Mouse (Mus musculus) small intestine, adult 2 months (tissue): ENCODE results near the gene Jph4. TPM values are rescaled to one million over a fixed set of nuclear protein-coding genes. Genes with fewer than 3 reads are reported as not detected.

ENCODE experiments used
- H3K27ac ChIP-seq: fragments of 200-500 bp; 2 replicates; pipeline ENCODE4 v1.5.1; 2012; ENCODE audit warnings: low read depth, low read length, control low read depth, inconsistent platforms; ENCODE audit not compliant: insufficient read depth
- H3K27me3 ChIP-seq: fragments of 200-500 bp; 2 replicates; pipeline ENCODE4 v1.6.1; 2012; ENCODE audit warnings: mild to moderate bottlenecking, moderate library complexity, low read length, inconsistent platforms; ENCODE audit not compliant: control insufficient read depth, insufficient read depth
- H3K36me3 ChIP-seq: fragments of 200-500 bp; 2 replicates; pipeline ENCODE4 v1.6.1; 2012; ENCODE audit warnings: mild to moderate bottlenecking, low read length, control low read depth, inconsistent platforms; ENCODE audit not compliant: control insufficient read depth, insufficient read depth
- H3K4me1 ChIP-seq: fragments of 200-500 bp; 2 replicates; pipeline ENCODE4 v1.6.1; 2012; ENCODE audit warnings: low read length, inconsistent platforms, mixed read lengths; ENCODE audit not compliant: control insufficient read depth, insufficient read depth, insufficient read length
- H3K4me3 ChIP-seq: fragments of 200-500 bp; 2 replicates; pipeline ENCODE4 v1.5.1; 2012; ENCODE audit warnings: low read depth, mild to moderate bottlenecking, control low read depth, inconsistent platforms, low read length, moderate library complexity
- CTCF ChIP-seq: fragments of 200-500 bp; IDR thresholded peaks from 2 replicates; pipeline ENCODE4 v1.5.1; 2012; ENCODE audit warnings: low read depth, mild to moderate bottlenecking, control low read depth, inconsistent platforms, low read length, moderate library complexity, mixed read lengths; ENCODE audit not compliant: insufficient replicate concordance, insufficient read length; ENCODE audit errors: extremely low read depth
- POLR2A ChIP-seq: fragments of 200-500 bp; IDR thresholded peaks from 2 replicates; pipeline ENCODE4 v1.6.1; 2012; ENCODE audit warnings: low read depth, mild to moderate bottlenecking, control low read depth, inconsistent platforms, low read length, moderate library complexity
- WGBS: fragments of 180-500 bp; shearing (Covaris S2); methylation state at CpG from one replicate; pipeline ENCODE4 v1.1.7; 2018; 5-methylcytosine and 5-hydroxymethylcytosine counted together
- polyA plus RNA-seq: library from polyadenylated mRNA; depleted of rRNA; stranded (reverse); fragments of >200 nt; gene quantifications from 2 replicates; pipeline ENCODE4 v1.2.3, GENCODE M21; 2012

Jph4 gene
- polyA plus RNA-seq, 1 experiment, result 0.72 TPM

DNA sequence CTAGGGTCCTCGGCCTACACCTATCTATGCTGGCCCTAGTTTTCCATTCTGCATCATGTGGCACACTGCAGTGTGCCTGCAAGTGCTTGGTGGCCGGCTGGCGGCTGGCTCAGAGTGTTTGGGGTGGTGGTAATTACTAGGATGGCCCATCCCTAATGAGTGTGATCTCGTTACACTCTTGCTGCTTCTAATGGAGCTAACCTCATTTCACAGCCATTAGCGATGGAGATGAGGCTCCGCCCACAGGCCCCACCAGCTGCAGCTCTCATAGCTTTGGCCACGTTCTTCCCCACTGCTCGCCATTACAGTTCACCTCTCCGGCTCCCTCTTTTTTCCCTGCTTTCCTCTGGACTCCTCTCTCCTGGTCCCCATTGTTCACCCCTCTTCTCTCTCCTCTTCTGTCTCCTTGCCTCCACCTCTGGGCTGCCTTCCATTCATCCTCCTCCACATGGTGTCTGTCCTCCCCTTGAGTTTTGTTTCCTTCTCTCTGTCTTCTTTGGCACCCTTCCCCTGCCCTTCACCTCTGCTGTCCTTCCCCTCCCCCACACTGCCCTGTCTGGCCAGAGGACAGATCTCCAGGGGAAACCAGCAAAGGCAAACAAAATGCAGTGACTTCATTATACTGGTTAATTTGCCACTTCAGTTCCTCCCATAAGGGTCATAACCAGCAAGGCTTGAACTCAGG lies 31.3 kb downstream of the Jph4 start:
- TF ChIP-seq POLR2A (no peak), CTCF (no peak)
- Histone ChIP-seq H3K36me3 (no peaks in the 10 kb centered on the region), H3K4me3 (no peak overlapping the region), H3K4me1 (no peaks in the 10 kb centered on the region), H3K27me3 (no peaks in the 10 kb centered on the region), H3K27ac (no peak overlapping the region)
- WGBS, result 86% methylated on average over 9 of the region's 9 CpGs

GRCm38 (mm10) chr14:55083481-55083880 lies 33.3 kb downstream of the Jph4 start:
- no peaks in the 10 kb centered on the region for H3K27me3 ChIP-seq
- no peak overlapping the region for H3K4me3 ChIP-seq
- H3K36me3 ChIP-seq, result no peaks in the 10 kb centered on the region
- WGBS, result 46% methylated on average over 6 of the region's 6 CpGs
- no peak for TF ChIP-seq CTCF
- no peak for TF ChIP-seq POLR2A
- H3K4me1 ChIP-seq, result peaks cover 3% of the 10 kb centered on the region; the same call in 1 of the 2 replicates
- no peak overlapping the region for H3K27ac ChIP-seq

DNA sequence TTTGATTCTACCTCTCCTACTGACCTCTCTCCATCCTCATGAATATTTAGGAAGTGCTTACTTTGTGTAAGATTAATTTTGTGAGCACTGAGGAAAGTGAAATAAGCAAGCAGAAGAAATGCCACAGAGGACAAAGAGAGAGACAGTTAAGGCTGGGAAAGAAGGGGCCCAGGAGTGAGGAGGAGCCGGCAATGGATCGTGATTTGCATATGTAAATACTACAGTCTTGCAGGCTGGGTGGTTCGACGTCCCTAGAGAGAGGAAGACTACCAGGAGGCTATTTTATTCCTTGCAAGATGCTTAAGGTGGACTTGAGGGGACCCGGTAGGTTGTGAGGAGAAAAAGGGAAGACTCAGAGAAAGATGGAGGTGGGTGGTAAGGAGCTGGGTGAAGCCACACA lies 35.6 kb downstream of the Jph4 start:
- no peak overlapping the region for H3K4me3 ChIP-seq
- no peaks in the 10 kb centered on the region for H3K27me3 ChIP-seq
- H3K4me1 ChIP-seq, result peaks cover 3% of the 10 kb centered on the region; the same call in 1 of the 2 replicates
- H3K36me3 ChIP-seq, result no peaks in the 10 kb centered on the region
- WGBS, result 59% methylated on average over 5 of the region's 5 CpGs
- H3K27ac ChIP-seq, result no peak overlapping the region
- no peak for TF ChIP-seq POLR2A
- TF ChIP-seq CTCF, result no peak

DNA sequence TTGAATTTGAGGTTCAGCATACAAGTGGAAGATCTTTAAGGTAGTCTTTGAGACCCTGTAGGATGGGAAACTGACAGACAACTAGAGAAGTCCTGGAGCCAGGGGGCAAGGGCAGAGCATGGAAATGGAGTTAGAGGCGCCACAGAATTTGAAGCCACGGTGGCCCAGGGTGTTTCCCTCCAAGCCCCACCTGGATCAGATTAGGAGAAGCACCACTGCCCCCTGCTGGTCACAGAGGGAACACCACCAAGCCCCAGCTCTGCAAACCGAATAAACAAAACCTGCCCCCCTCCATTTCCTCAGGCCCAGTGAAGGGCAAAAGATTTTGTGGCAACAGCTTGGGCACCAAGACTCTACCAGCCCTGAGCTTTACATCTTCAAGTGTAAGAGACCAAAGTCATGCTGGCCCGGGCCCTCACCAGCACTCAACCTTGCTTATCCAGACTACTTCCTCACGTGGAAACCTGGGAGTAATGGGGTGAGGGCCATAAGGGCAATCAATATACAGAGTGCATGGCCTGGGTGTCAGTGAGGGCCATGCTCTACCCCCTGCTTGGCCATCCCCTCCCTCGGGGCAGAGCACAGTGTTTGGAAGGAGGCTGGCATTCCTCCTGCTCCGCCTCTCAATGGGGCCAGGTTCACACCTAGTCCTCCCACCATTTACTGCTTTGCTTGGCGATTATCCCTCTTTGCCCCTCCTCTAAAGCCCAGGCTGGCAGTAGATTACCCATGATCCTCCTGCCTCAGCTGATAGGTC lies 37.3 kb downstream of the Jph4 start:
- no peaks in the 10 kb centered on the region for H3K27me3 ChIP-seq
- TF ChIP-seq POLR2A (no peak), CTCF (peak; percentile 92)
- peaks cover 3% of the 10 kb centered on the region; the same call in 1 of the 2 replicates for H3K4me1 ChIP-seq
- no peak overlapping the region for H3K27ac ChIP-seq
- no peak overlapping the region for H3K4me3 ChIP-seq
- H3K36me3 ChIP-seq, result no peaks in the 10 kb centered on the region
- WGBS, result 20% methylated on average over 8 of the region's 8 CpGs

DNA sequence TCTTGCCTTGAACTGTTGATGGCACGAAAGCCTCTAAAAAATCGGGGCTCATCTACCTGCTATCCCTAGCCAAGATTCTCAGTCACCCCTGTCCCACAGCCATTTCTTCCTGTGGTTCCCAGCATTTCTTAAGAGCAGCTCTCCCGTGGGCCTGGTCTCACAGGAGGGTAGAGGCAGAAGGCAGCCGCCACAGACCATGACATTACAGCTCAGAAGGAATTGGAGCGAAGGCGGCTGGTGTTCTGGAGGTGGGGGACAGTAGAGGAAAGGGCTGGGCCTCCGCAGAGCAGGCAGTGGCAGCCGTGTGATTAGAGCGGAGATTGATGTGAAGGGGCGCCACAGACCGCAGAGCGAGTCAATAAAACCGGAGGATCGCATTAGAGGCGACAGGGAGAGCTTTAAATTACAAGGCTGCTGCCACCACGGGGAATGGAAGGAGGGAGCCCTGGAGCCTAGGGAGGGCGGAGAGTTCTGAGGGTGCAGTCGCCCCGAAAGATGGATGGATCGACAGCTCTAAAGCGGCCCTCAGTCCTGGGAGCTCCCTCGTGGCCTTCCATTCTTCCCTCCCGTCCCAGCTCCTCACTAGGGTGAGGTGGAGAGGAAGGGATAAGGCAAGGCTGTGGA lies 38.3 kb downstream of the Jph4 start:
- Histone ChIP-seq H3K4me1 (peaks cover 3% of the 10 kb centered on the region; the same call in 1 of the 2 replicates), H3K27me3 (no peaks in the 10 kb centered on the region), H3K4me3 (no peak overlapping the region), H3K27ac (no peak overlapping the region), H3K36me3 (no peaks in the 10 kb centered on the region)
- TF ChIP-seq CTCF, result no peak
- TF ChIP-seq POLR2A, result no peak
- 59% methylated on average over 23 of the region's 23 CpGs for WGBS

GRCm38 (mm10) chr14:55077481-55078365 lies 39.0 kb downstream of the Jph4 start:
- Histone ChIP-seq H3K27ac (no peak overlapping the region), H3K36me3 (no peaks in the 10 kb centered on the region; the same call in 1 of the 2 replicates), H3K4me3 (no peak overlapping the region), H3K27me3 (no peaks in the 10 kb centered on the region), H3K4me1 (peaks cover 3% of the 10 kb centered on the region; the same call in 1 of the 2 replicates)
- TF ChIP-seq POLR2A (no peak), CTCF (no peak)
- WGBS, result 79% methylated on average over 15 of the region's 15 CpGs

- Histone ChIP-seq H3K27ac (no peak overlapping the region), H3K27me3 (no peaks in the 10 kb centered on the region), H3K36me3 (no peaks in the 10 kb centered on the region; the same call in 1 of the 2 replicates), H3K4me3 (no peak overlapping the region), H3K4me1 (peaks cover 3% of the 10 kb centered on the region; the same call in 1 of the 2 replicates)
- 83% methylated on average over 3 of the region's 3 CpGs for WGBS
- no peak for TF ChIP-seq POLR2A
- TF ChIP-seq CTCF, result no peak
Measured at GRCm38 (mm10) chr14:55076956-55077355, 39.8 kb downstream of the Jph4 start.
